Mouse (Mus musculus): Measurements from ENCODE around the gene Nat8f5. TPM values are rescaled to one million over a fixed set of nuclear protein-coding genes. Genes with fewer than 3 reads are reported as not detected.

The Nat8f5 gene
- polyA plus RNA-seq (2012; rRNA removed): 0.02 TPM in 1 of 2 replicates, not detected in the other

DNA sequence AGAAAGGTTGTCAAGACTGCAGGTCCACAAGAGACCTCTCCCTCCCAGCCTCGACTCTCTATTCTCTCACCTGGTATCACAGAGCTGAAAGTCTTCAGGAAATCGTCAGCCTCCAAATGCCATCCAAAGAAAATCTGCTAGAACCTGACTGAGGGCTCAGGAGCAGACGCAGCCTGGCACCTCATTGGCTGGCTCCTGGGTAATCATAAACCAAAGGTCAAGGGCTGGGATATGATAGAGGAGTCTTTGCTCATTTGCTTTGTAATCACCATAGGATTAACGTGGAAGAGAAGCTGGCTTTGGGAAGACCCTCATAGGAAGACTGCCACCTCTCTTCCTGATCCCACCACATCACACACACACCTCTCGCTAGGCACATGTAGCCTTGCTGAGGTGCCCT, at the start of gene Nat8f5, which contains the start of gene Nat8f6:
Gene Nat8f5, minus strand, starts transcription at position 136 of the 400 bp plus-strand sequence.
Gene Nat8f6, minus strand, starts transcription at position 118 of the 400 bp plus-strand sequence.

GRCm38 (mm10) chr6:85869006-85869405, 48.2 kb upstream of the Nat8f5 start, which contains the start of gene Nat8f2:
Gene Nat8f2 (minus strand): TSS chr6:85869158.

DNA sequence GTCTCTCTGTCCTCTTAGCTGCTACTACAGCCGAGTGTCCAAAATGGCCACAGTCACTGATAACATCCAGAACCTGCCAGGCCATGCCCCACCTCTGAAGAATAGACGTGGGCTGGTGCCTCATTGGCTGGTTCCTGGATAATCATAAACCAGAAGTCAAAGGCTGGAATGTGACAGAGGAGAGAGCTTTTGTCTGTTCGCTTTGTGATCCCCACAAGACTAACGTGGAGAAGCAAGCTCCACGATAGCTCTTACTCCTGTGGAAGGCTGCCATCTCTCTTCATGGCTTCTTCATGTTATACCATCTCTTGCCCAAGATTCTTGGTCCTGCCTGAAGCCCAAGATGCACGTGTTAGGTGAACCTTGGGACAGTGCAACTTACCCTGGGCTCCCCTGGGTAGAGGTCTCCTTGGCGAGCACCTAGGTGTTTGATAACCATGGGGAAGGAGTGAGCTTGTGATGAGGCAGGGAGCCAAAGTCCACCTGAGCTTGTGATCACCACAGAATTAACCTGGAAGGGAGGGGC, 11.1 kb upstream of the Nat8f5 start, which contains the start of gene Nat8:
Gene Nat8, minus strand, starts transcription at position 287 of the 526 bp plus-strand sequence.

Other genes with a start within 250 kb of the Nat8f5 start
- 1.0 and 1.1 TPM in 2 replicates for gene Alms1, start 233.4 kb downstream of the Nat8f5 start, polyA plus RNA-seq (2012; rRNA removed)
- 0.01 and 0.02 TPM in 2 replicates for gene Nat8f7, start 107.8 kb downstream of the Nat8f5 start, polyA plus RNA-seq (2012; rRNA removed)
- 0.04 TPM in 1 of 2 replicates, not detected in the other for gene Nat8f3, start 55.2 kb downstream of the Nat8f5 start, polyA plus RNA-seq (2012; rRNA removed)
- 0.06 TPM in 1 of 2 replicates, not detected in the other for gene Nat8f6, start within 50 bp of the Nat8f5 start, polyA plus RNA-seq (2012; rRNA removed)
- gene Nat8, start 11.1 kb upstream of the Nat8f5 start, polyA plus RNA-seq (2012; rRNA removed): 0.03 and 0.12 TPM in 2 replicates
- 0.15 and 0.24 TPM in 2 replicates for gene Nat8f2, start 48.2 kb upstream of the Nat8f5 start, polyA plus RNA-seq (2012; rRNA removed)
- 2.3 and 2.4 TPM in 2 replicates for gene Nat8f4, start 83.9 kb upstream of the Nat8f5 start, polyA plus RNA-seq (2012; rRNA removed)
- gene Tprkb, start 90.9 kb upstream of the Nat8f5 start, polyA plus RNA-seq (2012; rRNA removed): 21.2 and 23.1 TPM in 2 replicates
- gene Nat8f1, start 94.7 kb upstream of the Nat8f5 start, polyA plus RNA-seq (2012; rRNA removed): 73.5 and 78.9 TPM in 2 replicates
- 19.2 and 20.3 TPM in 2 replicates for gene Dusp11, start 140.7 kb upstream of the Nat8f5 start, polyA plus RNA-seq (2012; rRNA removed)
- gene Figla, start 195.2 kb upstream of the Nat8f5 start, polyA plus RNA-seq (2012; rRNA removed): not detected in 2 replicates
- gene Add2, start 207.7 kb upstream of the Nat8f5 start, polyA plus RNA-seq (2012; rRNA removed): 32.1 and 33.2 TPM in 2 replicates